Mouse (Mus musculus): ENCODE measurements around the gene Ift81. TPM values are rescaled to one million over a fixed set of nuclear protein-coding genes. Genes with fewer than 3 reads are reported as not detected.

Gene Ift81
- polyA plus RNA-seq, 1 experiment = 5.6 TPM

DNA sequence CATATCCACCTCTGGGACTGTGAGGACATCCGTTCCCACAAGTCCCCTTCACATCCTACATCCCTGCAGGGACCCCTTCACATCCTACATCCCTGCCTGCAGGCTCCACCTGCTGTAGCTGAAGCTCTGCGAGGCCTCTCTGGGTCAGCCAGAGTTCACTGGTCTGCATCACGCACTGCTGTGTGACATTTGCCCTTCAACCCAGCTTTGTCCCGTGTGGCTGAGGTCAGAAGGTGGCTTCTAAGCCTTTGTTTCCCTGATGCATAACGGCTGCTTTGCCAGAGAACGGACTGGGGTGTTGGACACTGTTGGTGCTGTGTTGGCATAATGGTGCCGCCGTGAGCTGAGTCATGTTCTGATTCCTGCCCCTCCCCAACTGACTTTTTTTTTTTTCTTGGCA lies 96.1 kb downstream of the Ift81 start:
- Histone ChIP-seq H3K36me3 (ENCODE audit: control insufficient read depth, insufficient read depth) (no peaks in the 10 kb centered on the region), H3K4me2 (ENCODE audit: low read depth) (peak overlapping the region; percentile 15), H3K4me3 (no peak overlapping the region), H3K79me2 (ENCODE audit: control insufficient read depth, insufficient read depth) (no peaks in the 10 kb centered on the region), H3ac (ENCODE audit: control insufficient read depth, insufficient read length) (no peak overlapping the region), H3K27me3 (ENCODE audit: control insufficient read depth, insufficient read depth, insufficient read length) (no peaks in the 10 kb centered on the region)
- TF ChIP-seq MAX (IDR thresholded peaks at IDR 0.05; ENCODE audit: low read depth) (no peak), MYOD1 (IDR thresholded peaks at IDR 0.05; ENCODE audit: control insufficient read depth in 1 of 3, insufficient read length in 2 of 3, low read depth in 2 of 3) (no peak), USF1 (IDR thresholded peaks at IDR 0.05; ENCODE audit: low read depth) (no peak), TCF3 (IDR thresholded peaks at IDR 0.05; ENCODE audit: insufficient read length, low read depth) (no peak), TCF12 (IDR thresholded peaks at IDR 0.05; ENCODE audit: insufficient read depth, poor library complexity, severe bottlenecking) (no peak), REST (IDR thresholded peaks at IDR 0.05; ENCODE audit: insufficient read depth, insufficient read length) (no peak), SRF (IDR thresholded peaks at IDR 0.05; ENCODE audit: control insufficient read depth, insufficient read length, low read depth) (no peak), POLR2AphosphoS2 (IDR thresholded peaks at IDR 0.05; ENCODE audit: insufficient read length, low read depth) (no peak), E2F4 (IDR thresholded peaks at IDR 0.05; ENCODE audit: insufficient read depth) (no peak), POLR2A (IDR thresholded peaks at IDR 0.05; ENCODE audit: insufficient read length, low read depth) (no peak), MYOG (IDR thresholded peaks at IDR 0.05; ENCODE audit: control insufficient read depth in 1 of 3, insufficient read depth in 1 of 3, insufficient read length in 2 of 3, low read depth in 2 of 3) (no peak), CEBPB (IDR thresholded peaks at IDR 0.05; ENCODE audit: insufficient read depth, poor library complexity, severe bottlenecking) (no peak)

DNA sequence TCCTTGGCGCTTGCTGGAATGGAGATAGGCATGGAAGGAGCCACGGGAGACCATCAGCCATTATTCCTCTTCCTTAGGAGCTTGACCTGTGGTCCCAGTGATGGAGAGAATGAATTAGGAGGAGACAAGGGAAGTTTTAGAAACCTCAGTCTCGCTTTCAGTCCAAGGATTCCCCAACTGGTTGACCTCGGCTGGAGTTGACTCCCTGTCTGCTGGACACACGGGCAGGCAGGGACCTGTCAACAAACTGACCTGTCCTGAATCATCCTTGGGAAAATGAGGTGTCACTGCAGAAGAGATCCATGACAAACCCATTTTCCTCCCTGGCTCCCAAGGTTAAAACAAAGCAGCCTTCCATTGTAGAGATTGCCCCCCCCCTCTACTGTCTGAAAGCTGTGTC lies 97.4 kb downstream of the Ift81 start:
- Histone ChIP-seq H3K4me2 (ENCODE audit: low read depth) (no peak overlapping the region), H3K27me3 (ENCODE audit: control insufficient read depth, insufficient read depth, insufficient read length) (no peaks in the 10 kb centered on the region), H3ac (ENCODE audit: control insufficient read depth, insufficient read length) (no peak overlapping the region), H3K79me2 (ENCODE audit: control insufficient read depth, insufficient read depth) (no peaks in the 10 kb centered on the region), H3K4me3 (no peak overlapping the region), H3K36me3 (ENCODE audit: control insufficient read depth, insufficient read depth) (no peaks in the 10 kb centered on the region)
- TF ChIP-seq TCF12 (IDR thresholded peaks at IDR 0.05; ENCODE audit: insufficient read depth, poor library complexity, severe bottlenecking) = no peak
- TF ChIP-seq REST (IDR thresholded peaks at IDR 0.05; ENCODE audit: insufficient read depth, insufficient read length) = no peak
- no peak for TF ChIP-seq MAX (IDR thresholded peaks at IDR 0.05; ENCODE audit: low read depth)
- TF ChIP-seq MYOD1 (IDR thresholded peaks at IDR 0.05; ENCODE audit: control insufficient read depth in 1 of 3, insufficient read length in 2 of 3, low read depth in 2 of 3) = no peak
- no peak for TF ChIP-seq USF1 (IDR thresholded peaks at IDR 0.05; ENCODE audit: low read depth)
- TF ChIP-seq E2F4 (IDR thresholded peaks at IDR 0.05; ENCODE audit: insufficient read depth) = no peak
- no peak for TF ChIP-seq CEBPB (IDR thresholded peaks at IDR 0.05; ENCODE audit: insufficient read depth, poor library complexity, severe bottlenecking)
- TF ChIP-seq POLR2AphosphoS2 (IDR thresholded peaks at IDR 0.05; ENCODE audit: insufficient read length, low read depth) = no peak

DNA sequence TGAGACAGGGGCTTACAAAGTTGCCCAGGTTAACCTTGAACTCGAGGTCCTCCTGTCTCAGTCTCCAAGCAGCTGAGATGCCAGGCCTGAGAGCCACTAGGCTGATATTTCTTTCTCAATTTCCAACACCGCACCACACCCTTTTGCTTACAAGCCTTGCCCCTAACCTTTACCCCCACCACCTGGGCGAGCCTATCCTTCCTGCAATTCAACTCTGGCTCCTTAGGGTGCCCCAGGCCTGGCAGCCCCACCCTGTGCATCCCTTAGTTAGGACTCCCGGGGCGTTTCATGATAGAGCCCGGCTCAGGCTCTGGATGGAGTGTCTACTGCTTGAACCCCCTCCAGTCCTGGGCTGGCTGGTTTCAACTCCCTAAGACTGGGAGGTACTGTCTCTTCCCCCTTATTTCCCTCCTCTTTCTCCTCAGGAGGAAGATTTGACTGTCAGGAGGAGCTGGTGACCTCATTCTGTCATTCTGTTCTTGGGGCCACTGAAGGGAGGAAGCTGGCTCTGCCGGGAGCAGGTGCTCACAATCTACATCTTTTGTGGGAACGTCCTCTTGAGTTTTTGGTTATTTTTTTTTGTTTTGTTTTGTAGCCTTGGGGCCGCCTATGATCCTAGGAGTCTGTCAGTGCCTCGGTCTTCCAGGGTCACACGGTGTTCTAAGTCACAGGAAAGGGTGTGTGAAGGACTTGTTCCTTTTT lies 98.1 kb downstream of the Ift81 start:
- TF ChIP-seq MYOD1 (IDR thresholded peaks at IDR 0.05; ENCODE audit: control insufficient read depth in 1 of 3, insufficient read length in 2 of 3, low read depth in 2 of 3) (no peak), POLR2AphosphoS2 (IDR thresholded peaks at IDR 0.05; ENCODE audit: insufficient read length, low read depth) (no peak), TCF12 (IDR thresholded peaks at IDR 0.05; ENCODE audit: insufficient read depth, poor library complexity, severe bottlenecking) (no peak), E2F4 (IDR thresholded peaks at IDR 0.05; ENCODE audit: insufficient read depth) (no peak), USF1 (IDR thresholded peaks at IDR 0.05; ENCODE audit: low read depth) (no peak), TCF3 (IDR thresholded peaks at IDR 0.05; ENCODE audit: insufficient read length, low read depth) (no peak), SRF (IDR thresholded peaks at IDR 0.05; ENCODE audit: control insufficient read depth, insufficient read length, low read depth) (no peak)
- no peak overlapping the region for H3ac ChIP-seq (ENCODE audit: control insufficient read depth, insufficient read length)
- H3K27me3 ChIP-seq (ENCODE audit: control insufficient read depth, insufficient read depth, insufficient read length) = no peaks in the 10 kb centered on the region
- H3K36me3 ChIP-seq (ENCODE audit: control insufficient read depth, insufficient read depth) = no peaks in the 10 kb centered on the region
- H3K4me3 ChIP-seq = no peak overlapping the region
- no peak overlapping the region for H3K4me2 ChIP-seq (ENCODE audit: low read depth)
- no peaks in the 10 kb centered on the region for H3K79me2 ChIP-seq (ENCODE audit: control insufficient read depth, insufficient read depth)

DNA sequence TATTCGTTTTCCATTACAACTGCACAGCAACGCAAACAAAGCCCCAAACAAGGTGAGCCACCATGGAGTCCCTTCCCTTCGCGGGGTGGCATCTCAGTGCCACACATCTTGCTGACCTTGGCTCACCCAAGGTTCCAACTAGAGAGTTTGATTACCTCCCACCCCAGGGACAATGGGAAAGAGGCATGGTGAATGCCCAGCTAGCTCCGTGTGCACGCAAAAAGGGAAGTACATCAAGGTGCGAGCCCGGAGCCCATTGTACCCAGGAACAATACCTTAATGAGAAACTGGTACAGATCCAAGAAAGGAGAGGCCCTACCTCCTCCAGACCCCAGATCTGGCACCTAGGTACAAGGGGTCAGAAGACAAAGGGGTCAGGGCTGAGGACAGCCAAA lies 100.2 kb downstream of the Ift81 start:
- H3K79me2 ChIP-seq (ENCODE audit: control insufficient read depth, insufficient read depth) = no peaks in the 10 kb centered on the region
- no peak overlapping the region for H3ac ChIP-seq (ENCODE audit: control insufficient read depth, insufficient read length)
- TF ChIP-seq TCF12 (IDR thresholded peaks at IDR 0.05; ENCODE audit: insufficient read depth, poor library complexity, severe bottlenecking) = no peak
- no peak for TF ChIP-seq E2F4 (IDR thresholded peaks at IDR 0.05; ENCODE audit: insufficient read depth)
- no peak for TF ChIP-seq CEBPB (IDR thresholded peaks at IDR 0.05; ENCODE audit: insufficient read depth, poor library complexity, severe bottlenecking)
- no peak for TF ChIP-seq TCF3 (IDR thresholded peaks at IDR 0.05; ENCODE audit: insufficient read length, low read depth)
- TF ChIP-seq SRF (IDR thresholded peaks at IDR 0.05; ENCODE audit: control insufficient read depth, insufficient read length, low read depth) = no peak
- no peak for TF ChIP-seq MAX (IDR thresholded peaks at IDR 0.05; ENCODE audit: low read depth)
- TF ChIP-seq MYOG (IDR thresholded peaks at IDR 0.05; ENCODE audit: control insufficient read depth in 1 of 3, insufficient read depth in 1 of 3, insufficient read length in 2 of 3, low read depth in 2 of 3) = no peak
- no peak for TF ChIP-seq POLR2AphosphoS2 (IDR thresholded peaks at IDR 0.05; ENCODE audit: insufficient read length, low read depth)
- no peak for TF ChIP-seq USF1 (IDR thresholded peaks at IDR 0.05; ENCODE audit: low read depth)
- TF ChIP-seq MYOD1 (IDR thresholded peaks at IDR 0.05; ENCODE audit: control insufficient read depth in 1 of 3, insufficient read length in 2 of 3, low read depth in 2 of 3) = no peak
- no peak for TF ChIP-seq POLR2A (IDR thresholded peaks at IDR 0.05; ENCODE audit: insufficient read length, low read depth)
- TF ChIP-seq REST (IDR thresholded peaks at IDR 0.05; ENCODE audit: insufficient read depth, insufficient read length) = no peak
- H3K27me3 ChIP-seq (ENCODE audit: control insufficient read depth, insufficient read depth, insufficient read length) = no peaks in the 10 kb centered on the region
- no peak overlapping the region for H3K4me2 ChIP-seq (ENCODE audit: low read depth)
- H3K36me3 ChIP-seq (ENCODE audit: control insufficient read depth, insufficient read depth) = no peaks in the 10 kb centered on the region
- no peak overlapping the region for H3K4me3 ChIP-seq
